Mouse (Mus musculus) forebrain, embryonic 10.5 days (tissue): Measurements from ENCODE around the gene Gata1. TPM values are rescaled to one million over a fixed set of nuclear protein-coding genes. Genes with fewer than 3 reads are reported as not detected.

Experiments
- DNase-seq: peaks from one replicate; pipeline ENCODE4 v3.0.0-alpha.2; 2017; ENCODE audit warnings: low spot score; ENCODE audit errors: extremely low spot score
- H3K27ac ChIP-seq: fragments of 300-500 bp; sonication (generic); 2 replicates; pipeline ENCODE4 v1.5.1; 2016; ENCODE audit warnings: mild to moderate bottlenecking
- H3K27me3 ChIP-seq: fragments of 300-500 bp; sonication (generic); 2 replicates; pipeline ENCODE4 v1.6.1; 2016; ENCODE audit warnings: mild to moderate bottlenecking; ENCODE audit not compliant: poor library complexity, severe bottlenecking
- H3K36me3 ChIP-seq: fragments of 300-500 bp; sonication (generic); replicated peaks from 2 replicates; pipeline ENCODE4 v1.6.1; 2016; ENCODE audit warnings: mild to moderate bottlenecking, moderate library complexity
- H3K4me1 ChIP-seq: fragments of 300-500 bp; sonication (generic); 2 replicates; pipeline ENCODE4 v1.6.1; 2016
- H3K4me3 ChIP-seq: fragments of 300-500 bp; sonication (generic); 2 replicates; pipeline ENCODE4 v1.5.1; 2016; ENCODE audit warnings: mild to moderate bottlenecking, moderate library complexity
- H3K9me3 ChIP-seq: fragments of 300-500 bp; sonication (generic); 2 replicates; pipeline ENCODE4 v1.6.1; 2016; ENCODE audit warnings: mild to moderate bottlenecking, moderate library complexity
- WGBS: fragments of 180-500 bp; shearing (Covaris S2); methylation state at CpG from one replicate; pipeline ENCODE4 v1.1.7; 2016; 5-methylcytosine and 5-hydroxymethylcytosine counted together
- polyA plus RNA-seq: library from polyadenylated mRNA; unstranded; fragments of >200 nt; fragmentation: Nextera tagmentation; extraction: Ambion mirVana; gene quantifications from 2 replicates; pipeline ENCODE4 v1.2.1, GENCODE M21; 2016

Gene Gata1
- polyA plus RNA-seq, 1 experiment from 2014 or later: 8.0 TPM

DNA sequence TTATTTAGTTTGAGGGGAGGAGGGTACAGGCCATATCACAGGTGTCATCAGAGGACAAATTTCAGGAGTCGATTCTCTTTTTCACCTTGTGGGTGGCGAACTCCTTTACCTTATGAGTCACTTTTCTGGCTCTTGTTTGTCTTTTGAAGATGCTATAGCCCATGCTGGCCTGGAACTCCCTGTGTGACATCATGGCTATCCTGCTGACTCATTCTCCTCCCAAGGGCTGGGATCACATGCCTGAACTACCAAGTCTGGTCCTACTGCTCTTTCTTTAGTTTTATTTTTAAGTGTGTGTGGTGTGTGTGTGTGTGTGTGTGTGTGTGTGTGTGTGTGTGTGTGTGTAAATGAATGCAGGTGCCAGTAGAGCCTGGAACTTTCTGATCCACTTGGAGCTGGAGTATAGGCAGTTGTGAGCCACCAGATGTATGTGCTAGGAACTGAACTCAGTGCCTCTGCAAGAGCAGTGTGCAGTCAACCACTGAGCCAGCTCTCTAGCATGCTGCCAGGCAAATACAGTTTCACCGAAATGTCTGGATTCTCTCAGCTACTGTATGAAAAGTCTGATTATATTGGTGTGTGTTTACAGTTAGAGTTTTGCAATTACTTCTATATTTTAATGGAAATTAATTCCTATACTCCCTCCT, 22.8 kb upstream of the Gata1 start:
- Histone ChIP-seq H3K4me1 (peaks cover 12% of the 10 kb centered on the region), H3K4me3 (no peak overlapping the region), H3K36me3 (no peaks in the 10 kb centered on the region), H3K9me3 (no peaks in the 10 kb centered on the region), H3K27ac (no peak overlapping the region), H3K27me3 (no peaks in the 10 kb centered on the region)
- 75% methylated on average over 3 of the region's 3 CpGs for WGBS
- no peak for DNase-seq

DNA sequence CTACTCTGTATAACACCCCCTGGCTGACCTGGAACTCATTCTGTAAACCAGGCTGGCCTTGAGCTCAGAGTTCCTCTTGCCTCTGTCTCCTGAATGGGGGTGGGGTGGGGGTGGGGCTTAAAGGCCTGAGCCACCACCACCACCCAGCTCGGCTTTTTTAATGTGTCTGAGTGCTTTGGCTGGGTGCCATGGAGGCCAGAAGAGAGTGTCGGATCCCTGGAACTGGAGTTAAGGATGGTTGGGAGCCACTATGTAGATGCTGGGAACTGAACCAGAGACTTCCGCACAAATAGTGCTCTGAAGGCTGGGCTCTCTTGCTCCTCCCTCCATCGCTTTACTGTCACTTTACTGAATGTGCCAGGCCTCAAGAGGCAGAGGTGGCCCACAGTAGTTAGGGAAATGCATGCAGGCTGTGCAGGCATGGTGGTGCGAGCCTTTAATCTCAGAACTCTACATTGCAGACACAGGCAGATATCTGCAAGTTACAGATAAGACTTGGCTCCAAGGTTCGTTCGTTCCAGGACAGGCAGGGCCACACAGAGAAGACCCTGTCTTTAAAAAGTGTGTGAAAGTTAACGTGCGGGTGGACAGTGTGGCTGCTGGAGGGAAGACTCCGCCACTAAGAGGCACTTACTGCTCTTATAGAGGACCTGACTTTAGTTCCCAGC, 15.3 kb upstream of the Gata1 start:
- 81% methylated on average over 10 of the region's 10 CpGs for WGBS
- Histone ChIP-seq H3K9me3 (no peaks in the 10 kb centered on the region), H3K27me3 (no peaks in the 10 kb centered on the region), H3K4me1 (peaks cover 15% of the 10 kb centered on the region), H3K4me3 (no peak overlapping the region), H3K36me3 (no peaks in the 10 kb centered on the region), H3K27ac (no peak overlapping the region)
- no peak for DNase-seq

DNA sequence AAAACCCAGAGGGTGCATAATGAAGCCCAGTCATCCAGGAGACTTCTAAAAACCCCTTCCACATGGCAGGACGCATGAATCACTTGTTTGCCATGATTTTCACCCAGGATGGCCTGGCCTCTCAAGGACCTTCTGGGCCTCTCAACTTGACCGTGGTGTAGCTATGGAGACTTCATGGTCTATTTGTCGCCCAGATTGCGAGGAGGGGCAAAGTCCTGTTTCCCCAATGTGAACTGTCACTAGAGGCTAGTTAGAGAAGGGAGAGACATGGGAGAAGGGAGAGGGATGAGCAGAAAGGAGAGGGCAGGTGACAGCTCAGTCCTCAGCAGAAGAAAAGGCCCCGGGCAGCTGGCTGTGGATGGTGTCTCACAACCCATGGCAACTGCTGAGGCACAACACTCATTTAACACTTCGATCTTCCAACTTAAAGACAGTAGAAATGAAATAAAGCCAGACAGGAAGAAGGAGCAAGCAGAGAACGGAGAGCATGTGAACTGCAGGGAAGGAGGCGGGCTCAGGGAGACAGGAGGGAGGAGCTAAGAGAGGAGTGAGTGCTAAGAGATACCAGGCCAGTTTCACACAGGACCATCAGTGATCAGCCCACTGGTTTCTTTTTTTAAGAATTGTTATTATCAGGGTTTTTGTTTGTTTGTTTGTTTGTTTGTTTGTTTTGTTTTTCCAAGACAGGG, 14.7 kb upstream of the Gata1 start:
- Histone ChIP-seq H3K27ac (no peak overlapping the region), H3K27me3 (no peaks in the 10 kb centered on the region), H3K9me3 (no peaks in the 10 kb centered on the region), H3K4me1 (peaks cover 15% of the 10 kb centered on the region), H3K4me3 (no peak overlapping the region), H3K36me3 (no peaks in the 10 kb centered on the region)
- no peak for DNase-seq
- WGBS: 60% methylated on average over 8 of the region's 8 CpGs

DNA sequence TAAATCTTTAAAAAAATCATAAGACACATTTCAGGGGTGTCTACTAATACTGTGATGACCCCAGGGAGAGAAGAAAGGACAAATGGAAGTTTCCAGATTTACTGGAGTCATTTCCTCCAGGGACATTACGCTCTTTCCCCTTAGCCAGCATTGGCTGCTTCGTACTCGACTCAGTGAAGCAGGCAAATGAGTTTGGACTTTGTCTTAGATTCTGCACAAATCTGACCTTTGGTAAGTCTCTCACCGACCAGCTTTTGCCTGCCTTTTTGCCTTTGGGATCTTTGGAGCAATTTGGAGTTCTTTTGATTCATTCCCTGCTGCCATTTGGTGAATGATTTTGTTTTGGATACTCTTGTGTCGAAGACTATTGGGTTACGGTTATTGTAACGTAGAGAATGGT, 3.5 kb upstream of the Gata1 start:
- Histone ChIP-seq H3K9me3 (no peaks in the 10 kb centered on the region), H3K4me3 (no peak overlapping the region), H3K27me3 (no peaks in the 10 kb centered on the region), H3K27ac (no peak overlapping the region), H3K4me1 (no peaks in the 10 kb centered on the region), H3K36me3 (no peaks in the 10 kb centered on the region)
- no peak for DNase-seq
- WGBS: 91% methylated on average over 7 of the region's 7 CpGs

DNA sequence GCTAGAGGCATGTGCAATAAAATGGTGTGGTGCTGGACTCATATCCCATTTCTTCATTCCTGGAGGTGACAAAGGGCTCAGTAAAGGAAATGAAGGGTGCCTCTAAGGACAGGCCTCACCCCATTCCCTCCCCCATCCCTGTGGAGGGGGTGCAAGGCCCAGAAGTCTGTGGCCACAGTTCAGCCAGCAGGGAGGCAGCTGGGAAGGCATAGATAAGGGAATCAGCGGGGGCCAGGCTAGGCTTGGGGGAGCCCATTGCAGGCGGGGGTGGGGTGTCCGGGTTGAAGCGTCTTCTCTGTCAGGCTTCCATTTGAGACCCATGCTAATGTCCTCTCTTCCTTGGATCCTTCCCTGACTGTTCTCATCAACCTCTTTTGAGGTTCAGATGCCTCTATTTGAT, 6.6 kb downstream of the Gata1 start:
- no peak overlapping the region for H3K4me3 ChIP-seq
- no peaks in the 10 kb centered on the region for H3K27me3 ChIP-seq
- no peak for DNase-seq
- H3K36me3 ChIP-seq: no peaks in the 10 kb centered on the region
- 67% methylated on average over 4 of the region's 4 CpGs for WGBS
- no peaks in the 10 kb centered on the region for H3K4me1 ChIP-seq
- no peak overlapping the region for H3K27ac ChIP-seq
- H3K9me3 ChIP-seq: peaks cover under 1% of the 10 kb centered on the region; the same call in 1 of the 2 replicates

DNA sequence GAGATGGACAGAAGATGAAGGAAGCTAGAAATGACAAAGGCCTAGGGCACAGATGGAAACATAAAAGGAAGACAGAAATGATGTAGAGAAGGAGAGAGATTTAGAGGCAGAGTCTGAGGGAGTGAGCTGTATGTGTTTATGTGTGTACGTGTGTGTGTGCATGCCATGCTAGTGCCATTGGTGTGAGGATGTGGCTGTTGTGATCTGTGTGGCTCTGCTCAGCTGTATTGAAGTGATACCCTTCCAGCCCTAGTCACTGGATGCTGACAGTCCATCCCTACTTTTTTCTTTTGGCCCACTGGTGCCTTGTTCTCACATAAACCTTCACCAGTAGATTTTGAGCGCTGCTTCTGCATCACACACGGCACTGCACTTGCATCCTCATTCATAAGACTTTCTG, 9.0 kb downstream of the Gata1 start:
- Histone ChIP-seq H3K36me3 (no peaks in the 10 kb centered on the region), H3K4me1 (no peaks in the 10 kb centered on the region), H3K27me3 (no peaks in the 10 kb centered on the region), H3K27ac (no peak overlapping the region), H3K4me3 (no peak overlapping the region), H3K9me3 (peaks cover 4% of the 10 kb centered on the region; the same call in 1 of the 2 replicates)
- DNase-seq: no peak
- 91% methylated on average over 3 of the region's 3 CpGs for WGBS

DNA sequence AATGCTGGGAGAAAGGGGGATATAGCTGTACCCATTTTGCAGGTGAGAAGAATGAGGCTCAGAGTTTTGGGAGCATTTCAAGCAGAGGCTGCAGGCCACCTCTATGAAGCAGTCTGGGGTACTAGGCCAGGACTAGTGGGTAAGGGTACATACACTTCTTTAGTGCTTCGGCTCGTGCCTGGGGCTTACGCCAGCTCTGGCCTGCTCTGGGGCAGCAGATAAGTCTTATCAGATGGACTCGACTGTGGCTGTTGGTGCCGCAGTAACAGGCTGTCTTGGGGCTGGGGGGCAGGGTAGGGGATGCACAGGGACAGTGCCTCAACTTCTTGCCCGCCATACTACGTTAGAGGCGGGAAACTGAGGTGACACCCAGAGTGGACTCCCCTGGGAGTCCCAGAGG, 9.6 kb downstream of the Gata1 start:
- Histone ChIP-seq H3K27me3 (no peaks in the 10 kb centered on the region), H3K27ac (no peak overlapping the region), H3K4me3 (no peak overlapping the region), H3K36me3 (no peaks in the 10 kb centered on the region), H3K4me1 (no peaks in the 10 kb centered on the region), H3K9me3 (peaks cover 4% of the 10 kb centered on the region; the same call in 1 of the 2 replicates)
- 87% methylated on average over 8 of the region's 8 CpGs for WGBS
- DNase-seq: no peak

DNA sequence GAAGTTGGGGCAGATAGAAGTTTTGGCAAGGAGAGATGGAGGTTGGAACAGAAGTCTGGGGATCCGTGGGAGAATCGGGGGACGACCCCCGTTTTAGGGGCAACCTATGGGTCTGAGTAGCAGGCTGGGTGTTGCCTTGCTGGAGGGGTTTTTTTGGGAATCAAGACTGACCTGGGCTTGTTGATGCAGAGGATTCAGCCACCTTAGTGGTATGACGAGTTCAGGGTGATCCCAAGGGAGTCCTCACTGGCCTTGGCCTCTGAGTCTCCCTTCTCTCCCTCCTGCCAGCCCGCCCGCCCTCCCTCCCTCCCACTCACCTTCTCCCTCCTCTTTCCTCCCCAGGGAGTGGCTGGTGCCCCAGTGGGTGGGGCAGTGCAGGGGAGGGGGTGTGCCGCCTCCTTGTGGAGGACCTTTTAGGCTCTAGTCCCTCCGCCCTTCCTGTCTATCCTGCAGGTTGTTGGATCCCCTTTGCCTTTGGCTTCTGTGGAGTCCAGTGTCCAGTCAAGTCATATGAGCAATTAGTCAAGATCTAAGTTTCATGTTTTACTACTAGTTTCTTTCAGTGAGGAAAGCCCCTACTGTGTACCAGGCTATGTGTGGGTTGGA, 10.2 kb downstream of the Gata1 start:
- DNase-seq: no peak
- no peaks in the 10 kb centered on the region for H3K4me1 ChIP-seq
- no peak overlapping the region for H3K27ac ChIP-seq
- no peaks in the 10 kb centered on the region for H3K36me3 ChIP-seq
- no peak overlapping the region for H3K4me3 ChIP-seq
- H3K9me3 ChIP-seq: peaks cover 7% of the 10 kb centered on the region; the same call in 1 of the 2 replicates
- WGBS: 82% methylated on average over 8 of the region's 9 CpGs
- H3K27me3 ChIP-seq: no peaks in the 10 kb centered on the region

DNA sequence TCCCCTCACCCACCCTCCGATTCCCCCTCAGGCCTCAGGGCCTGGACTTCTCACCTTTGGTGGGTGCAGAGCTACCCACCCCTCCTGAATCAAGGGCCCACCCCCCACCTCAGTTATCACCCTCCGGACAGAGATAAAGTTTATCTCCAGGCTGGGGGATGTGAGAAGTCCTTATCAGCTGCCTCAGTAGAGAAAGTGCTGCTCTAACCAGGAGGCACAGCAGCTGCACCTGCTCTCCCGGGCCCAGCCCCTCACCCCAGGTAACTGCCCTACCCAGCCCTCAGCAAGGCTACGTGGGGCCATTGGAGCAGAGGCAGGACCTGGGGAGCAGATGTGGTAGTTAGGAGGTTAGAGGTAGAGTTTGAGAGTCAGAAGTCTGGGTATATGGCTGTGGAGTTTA, 11.7 kb downstream of the Gata1 start:
- Histone ChIP-seq H3K9me3 (peaks cover 7% of the 10 kb centered on the region; the same call in 1 of the 2 replicates), H3K4me3 (no peak overlapping the region), H3K27ac (no peak overlapping the region), H3K27me3 (no peaks in the 10 kb centered on the region), H3K36me3 (no peaks in the 10 kb centered on the region), H3K4me1 (no peaks in the 10 kb centered on the region)
- 85% methylated on average over 4 of the region's 4 CpGs for WGBS
- no peak for DNase-seq

DNA sequence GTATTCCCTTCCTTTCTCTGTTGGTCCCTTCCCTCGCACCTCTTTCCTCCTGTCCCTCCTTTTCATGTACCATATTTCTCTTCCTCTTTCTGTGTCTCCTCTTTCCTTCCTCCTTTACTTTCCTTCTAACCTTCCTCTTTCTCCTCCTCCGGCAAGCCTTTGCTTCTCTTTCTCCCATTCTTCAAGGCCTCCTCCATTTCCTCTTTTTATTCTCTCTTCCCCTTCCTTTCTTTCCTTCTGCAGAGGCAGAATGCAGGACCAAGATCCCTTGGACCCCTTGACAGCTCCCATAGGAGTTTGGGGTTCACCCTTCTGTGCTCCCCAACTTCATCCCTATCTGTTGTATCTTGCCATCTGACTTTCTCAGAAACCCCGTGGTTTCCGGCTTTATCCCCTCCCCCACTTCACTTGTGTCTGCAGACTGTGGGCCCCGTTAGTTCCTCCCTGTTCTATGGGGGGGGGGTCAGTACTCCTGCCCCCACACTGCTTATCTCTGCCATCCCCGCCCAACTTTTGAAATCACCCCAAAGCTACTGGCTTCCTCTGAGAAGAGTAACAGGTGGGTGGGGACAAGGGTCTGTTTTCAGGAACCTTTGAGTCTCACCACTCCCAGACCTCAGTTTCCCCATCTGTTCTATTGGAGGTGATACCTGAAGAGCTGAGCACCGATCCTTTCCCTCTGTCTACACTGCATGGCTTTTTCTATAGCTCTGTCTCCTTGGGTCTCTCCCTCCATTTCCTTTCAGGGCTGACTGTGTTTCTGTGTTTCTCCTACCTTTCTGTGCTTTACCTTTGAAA, 13.8 kb downstream of the Gata1 start:
- WGBS: 83% methylated on average over 7 of the region's 7 CpGs
- no peaks in the 10 kb centered on the region for H3K27me3 ChIP-seq
- no peaks in the 10 kb centered on the region for H3K4me1 ChIP-seq

DNA sequence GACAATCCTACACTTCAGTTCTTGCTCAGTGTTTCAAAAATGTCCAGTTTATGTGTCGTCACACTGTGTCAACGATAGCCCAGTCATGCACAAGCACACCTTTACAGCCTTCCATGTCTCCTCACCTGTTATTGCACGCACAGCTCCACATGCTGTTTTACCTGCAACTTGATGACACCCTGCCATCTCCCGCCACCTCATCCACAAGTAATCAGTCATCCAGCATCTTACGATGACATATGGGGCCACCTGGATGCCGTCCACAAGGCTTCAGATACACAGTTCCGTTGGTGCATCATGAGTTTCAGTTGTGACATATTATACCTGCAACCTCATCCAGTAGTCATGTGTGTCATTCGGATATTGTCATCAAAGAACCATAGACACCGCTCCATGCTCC, 19.0 kb downstream of the Gata1 start:
- Histone ChIP-seq H3K9me3 (0 out of 2 replicates have a peak, but pooled peaks cover 3% of the 10 kb centered on the region), H3K4me1 (no peaks in the 10 kb centered on the region), H3K27me3 (no peaks in the 10 kb centered on the region), H3K27ac (no peak overlapping the region), H3K36me3 (no peaks in the 10 kb centered on the region), H3K4me3 (no peak overlapping the region)
- 92% methylated on average over 9 of the region's 9 CpGs for WGBS
- DNase-seq: no peak

More for the DNA sequence above, 13.8 kb downstream of the Gata1 start:
- Histone ChIP-seq H3K27ac (no peak overlapping the region), H3K9me3 (peaks cover 7% of the 10 kb centered on the region; the same call in 1 of the 2 replicates), H3K4me3 (no peak overlapping the region), H3K36me3 (no peaks in the 10 kb centered on the region)
- no peak for DNase-seq

DNA sequence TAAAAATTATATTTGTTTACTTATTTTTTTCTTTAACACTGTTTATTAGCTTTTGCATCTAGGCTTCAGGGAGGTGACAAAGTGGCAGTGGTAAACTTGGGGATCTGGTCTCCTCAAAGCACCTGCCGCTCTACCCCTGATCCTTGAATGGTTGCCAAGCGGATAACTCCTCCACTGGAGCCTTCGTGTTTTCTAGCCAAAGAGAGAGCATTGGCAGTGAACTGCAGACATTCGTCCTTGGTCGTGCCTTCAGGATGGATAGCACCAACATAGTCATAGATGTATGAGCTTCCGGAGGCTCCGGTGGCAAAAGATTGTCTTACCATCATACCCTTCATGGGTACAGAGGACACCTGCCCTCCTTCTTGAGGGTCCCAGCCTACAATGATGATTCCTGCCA, 27.8 kb downstream of the Gata1 start:
- H3K4me3 ChIP-seq: no peak overlapping the region
- H3K27ac ChIP-seq: no peak overlapping the region
- H3K36me3 ChIP-seq: 0 out of 2 replicates have a peak, but pooled peaks cover 6% of the 10 kb centered on the region
- peaks cover 17% of the 10 kb centered on the region for H3K4me1 ChIP-seq
- peaks cover 5% of the 10 kb centered on the region; the same call in 1 of the 2 replicates for H3K9me3 ChIP-seq
- no peak for DNase-seq
- H3K27me3 ChIP-seq: no peaks in the 10 kb centered on the region
- 95% methylated on average over 7 of the region's 7 CpGs for WGBS
